Mouse (Mus musculus) hindlimb bud, embryonic 11.5 days (tissue): Measurements from ENCODE around the gene Fa2h.
A peak's percentile ranks its signal among the peaks of the same experiment; 100 is the strongest.

Experiments used
- DNase-seq: peaks from one replicate; pipeline ENCODE4 v3.0.0-alpha.2; 2012; ENCODE audit warnings: low read depth, low spot score; ENCODE audit errors: extremely low spot score

Fa2h gene

GRCm38 (mm10) chr8:111393391-111394363, at the start of gene Fa2h:
Gene Fa2h (minus strand): TSS chr8:111393824.
- DNase-seq, result peak; percentile 20

GRCm38 (mm10) chr8:111439189-111439588, 45.6 kb upstream of the Fa2h start:
- peak; percentile 56 for DNase-seq

GRCm38 (mm10) chr8:111435071-111435828, 41.6 kb upstream of the Fa2h start:
- DNase-seq, result no peak

- DNase-seq, result no peak
Measured at GRCm38 (mm10) chr8:111424646-111425045, 31.0 kb upstream of the Fa2h start.

GRCm38 (mm10) chr8:111424181-111424580, 30.6 kb upstream of the Fa2h start:
- DNase-seq, result no peak

- no peak for DNase-seq
Measured at GRCm38 (mm10) chr8:111422614-111423013, 29.0 kb upstream of the Fa2h start.

- no peak for DNase-seq
Measured at GRCm38 (mm10) chr8:111419171-111419570, 25.5 kb upstream of the Fa2h start.

GRCm38 (mm10) chr8:111418601-111419000, 25.0 kb upstream of the Fa2h start:
- DNase-seq, result no peak

GRCm38 (mm10) chr8:111417222-111417621, 23.6 kb upstream of the Fa2h start:
- DNase-seq, result no peak

GRCm38 (mm10) chr8:111403391-111403790, 9.8 kb upstream of the Fa2h start:
- no peak for DNase-seq

GRCm38 (mm10) chr8:111391268-111391667, 2.4 kb downstream of the Fa2h start:
- no peak for DNase-seq

- DNase-seq, result no peak
Measured at GRCm38 (mm10) chr8:111390837-111391236, 2.8 kb downstream of the Fa2h start.

- no peak for DNase-seq
Measured at GRCm38 (mm10) chr8:111389581-111389980, 4.0 kb downstream of the Fa2h start.

- no peak for DNase-seq
Measured at GRCm38 (mm10) chr8:111385915-111386314, 7.7 kb downstream of the Fa2h start.

- DNase-seq, result no peak
Measured at GRCm38 (mm10) chr8:111384628-111385027, 9.0 kb downstream of the Fa2h start.

- no peak for DNase-seq
Measured at GRCm38 (mm10) chr8:111375192-111375591, 18.4 kb downstream of the Fa2h start.

- no peak for DNase-seq
Measured at GRCm38 (mm10) chr8:111369711-111370110, 23.9 kb downstream of the Fa2h start.

GRCm38 (mm10) chr8:111367350-111367749, 26.3 kb downstream of the Fa2h start:
- no peak for DNase-seq

GRCm38 (mm10) chr8:111366610-111367234, 26.9 kb downstream of the Fa2h start:
- DNase-seq, result no peak

GRCm38 (mm10) chr8:111363489-111363888, 30.1 kb downstream of the Fa2h start:
- no peak for DNase-seq

GRCm38 (mm10) chr8:111360579-111361209, 32.9 kb downstream of the Fa2h start:
- DNase-seq, result no peak
